Mouse (Mus musculus): Measurements from ENCODE around the gene Rab3gap2. TPM values are rescaled to one million over a fixed set of nuclear protein-coding genes. Genes with fewer than 3 reads are reported as not detected.

Gene Rab3gap2
- polyA plus RNA-seq, 1 experiment from 2014 or later, result 18.2 TPM

- Histone ChIP-seq H3K4me3 (ENCODE audit: low read depth, low read length) (no peak overlapping the region), H3K4me2 (ENCODE audit: low read length) (peak overlapping the region; percentile 12; the same call in 1 of the 2 replicates), H3K9ac (ENCODE audit: low read length) (no peak overlapping the region), H3K27ac (ENCODE audit: low read depth, low read length) (no peak overlapping the region), H3K4me1 (ENCODE audit: control insufficient read depth, insufficient read depth, low read length) (no peaks in the 10 kb centered on the region), H3K36me3 (ENCODE audit: control insufficient read depth, insufficient read depth, low read length) (no peaks in the 10 kb centered on the region), H3K27me3 (replicated peaks; ENCODE audit: control insufficient read depth, insufficient read depth, low read length) (no peaks in the 10 kb centered on the region), H3K9me3 (replicated peaks; ENCODE audit: control insufficient read depth, low read length) (no peaks in the 10 kb centered on the region)
- WGBS, result 6% methylated on average over 10 of the region's 10 CpGs
- DNase-seq (ENCODE audit: low spot score), result peak; percentile 88
- ATAC-seq, result peak; percentile 54; the same call in 1 of the 2 replicates
Measured at GRCm38 (mm10) chr1:185193509-185193908, 10.4 kb upstream of the Rab3gap2 start.

GRCm38 (mm10) chr1:185196323-185196722 is 7.6 kb upstream of the Rab3gap2 start:
- ATAC-seq (no peak), DNase-seq (ENCODE audit: low spot score) (no peak)
- Histone ChIP-seq H3K27ac (ENCODE audit: low read depth, low read length) (no peak overlapping the region), H3K9ac (ENCODE audit: low read length) (no peak overlapping the region), H3K27me3 (replicated peaks; ENCODE audit: control insufficient read depth, insufficient read depth, low read length) (no peaks in the 10 kb centered on the region), H3K9me3 (replicated peaks; ENCODE audit: control insufficient read depth, low read length) (no peaks in the 10 kb centered on the region), H3K4me1 (ENCODE audit: control insufficient read depth, insufficient read depth, low read length) (no peaks in the 10 kb centered on the region), H3K4me3 (ENCODE audit: low read depth, low read length) (no peak overlapping the region), H3K4me2 (ENCODE audit: low read length) (no peak overlapping the region), H3K36me3 (ENCODE audit: control insufficient read depth, insufficient read depth, low read length) (no peaks in the 10 kb centered on the region)
- WGBS, result 88% methylated on average over 3 of the region's 3 CpGs

- 0 out of 2 replicates have a peak overlapping the region, but pooled peaks have one; percentile 10 for H3K4me2 ChIP-seq (ENCODE audit: low read length)
- no peak for ATAC-seq
- peaks cover 9% of the 10 kb centered on the region for H3K4me1 ChIP-seq (ENCODE audit: control insufficient read depth, insufficient read depth, low read length)
- H3K27ac ChIP-seq (ENCODE audit: low read depth, low read length), result no peak overlapping the region; the same call in 1 of the 2 replicates
- H3K36me3 ChIP-seq (ENCODE audit: control insufficient read depth, insufficient read depth, low read length), result no peaks in the 10 kb centered on the region
- no peak overlapping the region; the same call in 1 of the 2 replicates for H3K9ac ChIP-seq (ENCODE audit: low read length)
- peak; percentile 75 for DNase-seq (ENCODE audit: low spot score)
- no peak overlapping the region for H3K4me3 ChIP-seq (ENCODE audit: low read depth, low read length)
- 22% methylated on average over 22 of the region's 22 CpGs for WGBS
- no peaks in the 10 kb centered on the region for H3K9me3 ChIP-seq (replicated peaks; ENCODE audit: control insufficient read depth, low read length)
- H3K27me3 ChIP-seq (replicated peaks; ENCODE audit: control insufficient read depth, insufficient read depth, low read length), result no peaks in the 10 kb centered on the region
Measured at GRCm38 (mm10) chr1:185200571-185201395, 3.1 kb upstream of the Rab3gap2 start.

DNA sequence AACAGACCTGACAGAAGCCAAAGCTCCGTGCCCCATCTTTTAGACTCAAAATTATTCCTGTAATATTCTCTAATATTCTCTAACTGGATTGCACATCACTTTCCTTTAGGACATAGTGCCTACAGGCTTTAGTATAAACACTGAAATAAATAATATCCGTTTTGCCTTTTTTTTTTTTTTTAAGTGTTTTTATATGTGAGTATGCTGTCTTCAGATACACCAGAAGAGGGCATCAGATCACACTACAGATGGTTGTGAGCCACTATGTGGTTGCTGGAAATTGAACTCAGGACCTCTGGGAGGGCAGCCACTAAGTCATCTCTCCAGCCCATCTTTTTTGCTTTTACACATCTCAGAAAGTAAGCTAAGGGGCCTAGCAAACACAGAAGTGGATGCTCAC is 1.9 kb upstream of the Rab3gap2 start:
- DNase-seq (ENCODE audit: low spot score) (no peak), ATAC-seq (no peak)
- Histone ChIP-seq H3K4me2 (ENCODE audit: low read length) (no peak overlapping the region), H3K4me1 (ENCODE audit: control insufficient read depth, insufficient read depth, low read length) (peaks cover 9% of the 10 kb centered on the region), H3K4me3 (ENCODE audit: low read depth, low read length) (no peak overlapping the region), H3K9ac (ENCODE audit: low read length) (no peak overlapping the region), H3K9me3 (replicated peaks; ENCODE audit: control insufficient read depth, low read length) (no peaks in the 10 kb centered on the region), H3K36me3 (ENCODE audit: control insufficient read depth, insufficient read depth, low read length) (no peaks in the 10 kb centered on the region), H3K27me3 (replicated peaks; ENCODE audit: control insufficient read depth, insufficient read depth, low read length) (no peaks in the 10 kb centered on the region), H3K27ac (ENCODE audit: low read depth, low read length) (no peak overlapping the region)
- WGBS, result 79% methylated on average over 2 of the region's 2 CpGs

DNA sequence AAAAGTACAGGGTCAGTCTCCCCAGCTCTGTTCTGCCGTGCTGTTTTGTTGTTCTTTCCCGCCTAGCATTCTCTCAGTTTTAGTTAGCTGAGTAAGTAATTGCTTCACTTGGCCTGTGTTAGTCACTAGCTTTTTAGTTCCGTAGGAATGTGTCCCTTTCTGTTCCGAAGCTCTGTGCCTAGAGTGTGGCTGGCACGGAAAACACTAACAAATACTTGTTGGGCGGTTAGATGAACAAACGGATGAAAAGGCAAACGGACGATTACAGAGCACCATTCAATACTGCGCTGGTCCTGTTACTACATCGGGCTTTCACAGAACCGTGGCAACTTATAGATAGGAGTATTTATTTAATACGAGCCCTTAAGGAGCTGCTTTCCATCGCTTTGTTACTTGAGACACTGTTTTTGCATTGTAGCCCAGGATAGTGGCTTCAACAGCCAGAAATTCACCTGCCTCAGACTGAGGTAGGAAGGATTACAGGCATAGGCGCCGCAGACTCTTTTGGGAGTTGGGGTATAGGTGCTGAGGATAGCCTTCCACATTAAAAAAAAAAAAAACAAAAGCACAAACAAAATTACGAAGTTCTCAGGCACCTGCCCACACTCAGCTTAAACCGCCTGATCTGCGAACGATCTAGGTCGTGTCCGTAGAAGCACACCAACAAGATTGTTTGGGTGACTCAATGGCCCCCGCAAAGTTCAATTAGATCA is 565 bp upstream of the Rab3gap2 start:
- no peaks in the 10 kb centered on the region for H3K27me3 ChIP-seq (replicated peaks; ENCODE audit: control insufficient read depth, insufficient read depth, low read length)
- H3K4me1 ChIP-seq (ENCODE audit: control insufficient read depth, insufficient read depth, low read length), result peaks cover 9% of the 10 kb centered on the region
- H3K36me3 ChIP-seq (ENCODE audit: control insufficient read depth, insufficient read depth, low read length), result 0 out of 2 replicates have a peak, but pooled peaks cover 6% of the 10 kb centered on the region
- no peaks in the 10 kb centered on the region for H3K9me3 ChIP-seq (replicated peaks; ENCODE audit: control insufficient read depth, low read length)
- DNase-seq (ENCODE audit: low spot score), result peak; percentile 33
- H3K4me3 ChIP-seq (ENCODE audit: low read depth, low read length), result peak overlapping the region; percentile 87
- H3K9ac ChIP-seq (ENCODE audit: low read length), result peak overlapping the region; percentile 92
- 2% methylated on average over 23 of the region's 23 CpGs for WGBS
- H3K4me2 ChIP-seq (ENCODE audit: low read length), result peak overlapping the region; percentile 91
- ATAC-seq, result 0 out of 2 replicates have a peak, but pooled peaks have one; percentile 1
- 0 out of 2 replicates have a peak overlapping the region, but pooled peaks have one; percentile 10 for H3K27ac ChIP-seq (ENCODE audit: low read depth, low read length)

GRCm38 (mm10) chr1:185205090-185205489 is 1.2 kb downstream of the Rab3gap2 start:
- H3K4me1 ChIP-seq (ENCODE audit: control insufficient read depth, insufficient read depth, low read length), result peaks cover 9% of the 10 kb centered on the region
- H3K9ac ChIP-seq (ENCODE audit: low read length), result no peak overlapping the region
- DNase-seq (ENCODE audit: low spot score), result no peak
- no peaks in the 10 kb centered on the region for H3K27me3 ChIP-seq (replicated peaks; ENCODE audit: control insufficient read depth, insufficient read depth, low read length)
- peak overlapping the region; percentile 87; the same call in 1 of the 2 replicates for H3K4me3 ChIP-seq (ENCODE audit: low read depth, low read length)
- peak overlapping the region; percentile 91 for H3K4me2 ChIP-seq (ENCODE audit: low read length)
- ATAC-seq, result no peak
- H3K9me3 ChIP-seq (replicated peaks; ENCODE audit: control insufficient read depth, low read length), result no peaks in the 10 kb centered on the region
- 0 out of 2 replicates have a peak, but pooled peaks cover 6% of the 10 kb centered on the region for H3K36me3 ChIP-seq (ENCODE audit: control insufficient read depth, insufficient read depth, low read length)
- 81% methylated on average over 8 of the region's 8 CpGs for WGBS
- H3K27ac ChIP-seq (ENCODE audit: low read depth, low read length), result no peak overlapping the region

DNA sequence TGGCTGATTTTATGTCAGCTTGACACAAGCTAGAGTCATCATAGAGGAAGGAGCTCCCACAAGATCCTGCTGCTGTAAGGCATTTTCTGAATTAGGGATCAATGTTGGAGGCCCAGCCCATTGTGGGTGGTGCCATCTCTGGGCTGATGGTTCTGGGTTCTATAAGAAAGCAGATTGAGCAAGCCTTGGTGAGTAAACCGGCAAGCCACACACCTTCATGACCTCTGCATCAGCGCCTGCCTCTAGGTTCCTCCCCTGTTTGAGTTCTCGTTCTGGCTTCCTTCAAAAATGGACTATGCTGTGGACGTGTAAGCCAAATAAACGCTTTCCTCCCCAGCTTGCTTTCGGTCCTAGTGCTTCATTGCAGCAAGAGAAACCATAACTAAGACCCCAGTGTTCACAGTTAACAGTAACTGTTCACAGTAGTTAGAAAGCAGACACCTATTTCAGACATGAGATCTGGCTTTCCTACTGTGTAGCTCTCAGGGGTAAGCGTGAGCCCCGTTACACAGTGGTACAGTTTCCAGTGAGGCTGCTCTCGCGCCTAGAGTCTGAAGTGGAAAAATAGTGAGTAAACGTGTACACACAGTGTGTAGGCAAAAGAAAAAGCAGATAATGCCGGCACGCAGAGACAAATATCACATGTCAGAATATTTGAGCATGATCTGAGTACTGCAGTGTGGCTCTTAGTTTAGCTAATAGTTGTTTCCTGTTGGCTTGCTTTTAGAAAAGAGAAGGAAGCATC is 4.1 kb downstream of the Rab3gap2 start:
- Histone ChIP-seq H3K4me2 (ENCODE audit: low read length) (no peak overlapping the region), H3K4me3 (ENCODE audit: low read depth, low read length) (no peak overlapping the region), H3K9ac (ENCODE audit: low read length) (no peak overlapping the region), H3K27ac (ENCODE audit: low read depth, low read length) (no peak overlapping the region), H3K9me3 (replicated peaks; ENCODE audit: control insufficient read depth, low read length) (no peaks in the 10 kb centered on the region), H3K27me3 (replicated peaks; ENCODE audit: control insufficient read depth, insufficient read depth, low read length) (no peaks in the 10 kb centered on the region), H3K4me1 (ENCODE audit: control insufficient read depth, insufficient read depth, low read length) (peaks cover 9% of the 10 kb centered on the region), H3K36me3 (ENCODE audit: control insufficient read depth, insufficient read depth, low read length) (0 out of 2 replicates have a peak, but pooled peaks cover 6% of the 10 kb centered on the region)
- WGBS, result 93% methylated on average over 13 of the region's 13 CpGs
- DNase-seq (ENCODE audit: low spot score) (no peak), ATAC-seq (no peak)

DNA sequence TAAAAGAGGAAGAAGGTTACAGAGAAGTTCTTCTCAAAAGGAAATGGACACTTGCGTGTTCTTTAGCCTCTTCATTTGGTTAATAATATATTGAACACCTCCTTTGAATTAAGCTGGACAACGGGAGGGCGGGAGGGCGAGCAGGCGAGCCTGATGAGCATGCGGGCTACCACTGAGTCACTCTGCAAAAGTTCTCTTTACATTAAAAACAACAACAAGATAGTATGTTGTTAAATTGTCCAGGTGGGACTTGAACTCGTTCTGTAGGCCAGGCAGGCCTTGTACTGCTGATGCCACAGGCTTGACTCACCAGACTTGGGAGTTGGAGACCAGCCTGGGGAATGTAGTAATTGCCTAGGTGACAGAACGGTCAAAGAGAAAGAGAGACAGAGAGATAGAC is 4.8 kb downstream of the Rab3gap2 start:
- H3K9me3 ChIP-seq (replicated peaks; ENCODE audit: control insufficient read depth, low read length), result no peaks in the 10 kb centered on the region
- no peak overlapping the region for H3K9ac ChIP-seq (ENCODE audit: low read length)
- WGBS, result 91% methylated on average over 8 of the region's 8 CpGs
- no peak for ATAC-seq
- H3K27me3 ChIP-seq (replicated peaks; ENCODE audit: control insufficient read depth, insufficient read depth, low read length), result no peaks in the 10 kb centered on the region
- no peak overlapping the region for H3K4me2 ChIP-seq (ENCODE audit: low read length)
- no peak overlapping the region for H3K27ac ChIP-seq (ENCODE audit: low read depth, low read length)
- DNase-seq (ENCODE audit: low spot score), result no peak
- 0 out of 2 replicates have a peak, but pooled peaks cover 6% of the 10 kb centered on the region for H3K36me3 ChIP-seq (ENCODE audit: control insufficient read depth, insufficient read depth, low read length)
- H3K4me1 ChIP-seq (ENCODE audit: control insufficient read depth, insufficient read depth, low read length), result peaks cover 9% of the 10 kb centered on the region
- no peak overlapping the region for H3K4me3 ChIP-seq (ENCODE audit: low read depth, low read length)

All from forebrain, embryonic 14.5 days (tissue).